Mouse (Mus musculus): ENCODE results near the gene N4bp2l2. TPM values are rescaled to one million over a fixed set of nuclear protein-coding genes. Genes with fewer than 3 reads are reported as not detected.

Gene N4bp2l2
- total RNA-seq, 4 experiments from 2014 or later, result 84.4 to 99.2 (median 88.5) TPM

DNA sequence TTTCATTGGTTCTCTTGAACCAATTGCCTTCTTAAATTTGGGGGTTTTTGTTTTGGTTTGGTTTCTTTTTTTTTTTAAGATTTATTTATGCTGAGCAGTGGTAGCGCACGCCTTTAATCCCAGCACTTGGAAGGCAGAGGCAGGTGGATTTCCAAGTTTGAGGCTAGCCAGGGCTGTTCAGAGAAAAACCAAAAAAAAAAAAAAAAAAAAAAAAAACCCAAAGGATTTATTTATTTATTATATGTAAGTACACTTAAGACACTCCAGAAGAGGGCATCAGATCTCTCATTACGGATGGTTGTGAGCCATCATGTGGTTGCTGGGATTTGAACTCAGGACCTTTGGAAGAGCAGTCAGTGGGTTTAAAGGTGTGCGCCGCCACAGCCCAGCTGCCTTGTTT lies 105.1 kb downstream of the N4bp2l2 start:
- DNase-seq, result no peak

DNA sequence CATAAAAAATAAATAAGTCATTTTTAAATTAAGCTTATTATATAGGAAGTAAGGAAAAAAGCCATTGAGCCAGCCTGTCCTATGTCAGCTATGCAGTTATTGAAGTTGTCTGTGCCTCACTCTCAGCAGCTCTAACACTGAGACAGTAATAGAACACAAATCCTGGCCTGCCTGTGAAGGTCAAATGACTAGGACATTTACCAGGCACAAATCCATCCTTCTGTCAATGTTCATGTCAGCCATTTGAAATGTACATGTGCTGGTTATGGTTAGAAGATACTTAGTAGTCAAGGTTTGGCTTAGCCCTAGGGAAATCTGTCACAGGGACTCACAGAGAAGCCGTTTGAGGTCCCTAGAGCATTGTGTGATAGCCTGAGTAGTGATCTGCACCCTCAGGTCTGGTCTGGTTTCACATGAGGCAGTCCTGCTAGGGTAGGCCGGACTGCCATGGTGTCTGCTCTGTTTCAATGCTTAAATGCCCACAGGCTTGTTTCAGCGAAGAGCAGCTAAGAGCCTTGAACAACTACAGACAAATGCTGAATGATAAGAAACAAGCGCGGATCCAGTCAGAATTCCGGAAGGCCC lies 106.4 kb downstream of the N4bp2l2 start:
- DNase-seq, result no peak

Other genes starting within 250 kb of the N4bp2l2 start
- not detected for gene Zar1l, start 148.0 kb downstream of the N4bp2l2 start, total RNA-seq (2022)
- gene Brca2, start 143.6 kb downstream of the N4bp2l2 start, total RNA-seq (2022), result 10 to 100 TPM in 1 of 4 experiments, 1 to 10 TPM in 3; 3.7 to 10.3 (median 8.1) TPM
- 10 to 100 TPM; 27.3 to 31.7 (median 29.4) TPM for gene N4bp2l1, start 69.0 kb downstream of the N4bp2l2 start, total RNA-seq (2022)
- gene Pds5b, start 7.6 kb upstream of the N4bp2l2 start, total RNA-seq (2022), result 10 to 100 TPM; 19.7 to 33.6 (median 26.4) TPM

All from adrenal gland, adult 8-10 months (tissue).